Mouse (Mus musculus): ENCODE measurements around the gene Pex12. TPM values are rescaled to one million over a fixed set of nuclear protein-coding genes. Genes with fewer than 3 reads are reported as not detected.
A peak's percentile ranks its signal among the peaks of the same experiment; 100 is the strongest.

The Pex12 gene
- polyA plus RNA-seq, 1 experiment, result 5.5 TPM

DNA sequence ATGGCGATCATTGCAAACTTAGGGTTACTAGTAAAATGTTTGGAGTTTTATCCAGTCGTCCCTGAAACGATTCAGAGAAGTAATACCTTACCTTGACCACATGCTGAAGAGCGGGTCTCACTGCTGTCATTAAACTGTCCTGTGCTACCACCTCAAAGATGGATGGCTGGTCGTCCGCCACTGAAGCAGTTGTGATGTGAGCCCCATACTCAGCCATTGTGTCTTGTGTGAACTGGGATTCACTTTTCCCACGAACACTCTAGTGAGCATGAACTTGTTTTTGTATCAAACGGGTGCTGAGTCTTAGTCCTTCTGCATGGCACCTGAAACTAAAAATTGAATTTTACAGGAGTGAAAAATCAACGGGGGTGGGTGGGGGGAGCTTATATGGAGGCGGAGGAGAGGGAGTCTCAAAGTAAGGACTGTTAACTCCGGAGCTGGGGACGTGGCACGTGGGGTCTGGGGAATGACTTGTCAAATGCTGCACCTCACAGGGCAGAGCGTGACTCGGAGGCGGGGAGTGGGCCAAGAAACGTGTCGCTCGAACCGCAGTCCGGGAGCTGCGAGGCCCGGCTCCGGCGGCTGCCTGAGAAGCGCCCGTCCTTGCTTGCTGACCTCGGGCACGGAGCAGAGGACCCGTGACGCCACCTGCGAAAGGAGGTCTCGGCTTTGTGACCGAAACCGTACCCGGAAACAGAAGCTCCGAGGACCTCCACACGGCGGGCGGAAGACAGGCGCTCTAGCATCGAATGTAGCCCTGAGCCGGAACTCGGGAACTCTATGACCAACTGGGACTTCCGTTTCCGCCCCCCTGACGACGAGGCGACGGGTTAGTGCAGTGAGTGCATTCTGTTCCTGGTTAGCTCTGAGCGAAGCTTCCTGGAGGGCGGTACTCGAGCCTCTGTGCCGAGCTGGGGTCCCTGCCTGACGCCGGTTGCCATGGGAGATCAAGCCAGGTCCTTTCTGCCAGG lies 3.9 kb downstream of the Pex12 start, which contains the start of gene Ap2b1:
Ap2b1 (plus strand) TSS at position 800 of the 971 bp plus-strand sequence.
- Histone ChIP-seq H3K4me3 (ENCODE audit: extremely low read depth, insufficient read depth, insufficient read length) (peak within 1 kb of the TSS; percentile 87), H3K27me3 (ENCODE audit: control insufficient read depth, insufficient read depth, low read length) (no peaks in the 10 kb centered on the region), H3K36me3 (ENCODE audit: control insufficient read depth, insufficient read depth, low read length) (peaks cover 2% of the 10 kb centered on the region; the same call in 1 of the 2 replicates), H3K27ac (ENCODE audit: insufficient read depth, low read length) (peak within 1 kb of the TSS; percentile 94), H3K4me1 (ENCODE audit: control insufficient read depth, insufficient read depth, insufficient read length) (peaks cover 3% of the 10 kb centered on the region; the same call in 1 of the 2 replicates)
- TF ChIP-seq POLR2A (IDR thresholded peaks at IDR 0.05; ENCODE audit: low read depth, low read length) (peak; percentile 71), CTCF (IDR thresholded peaks at IDR 0.05; ENCODE audit: extremely low read depth, insufficient read depth, insufficient read length, insufficient replicate concordance) (no peak)
- 3% methylated on average over 56 of the region's 56 CpGs for WGBS
- peak; percentile 91 to 92 for DNase-seq (ENCODE audit: low read depth in 1 of 2, low spot score in 2 of 2)

DNA sequence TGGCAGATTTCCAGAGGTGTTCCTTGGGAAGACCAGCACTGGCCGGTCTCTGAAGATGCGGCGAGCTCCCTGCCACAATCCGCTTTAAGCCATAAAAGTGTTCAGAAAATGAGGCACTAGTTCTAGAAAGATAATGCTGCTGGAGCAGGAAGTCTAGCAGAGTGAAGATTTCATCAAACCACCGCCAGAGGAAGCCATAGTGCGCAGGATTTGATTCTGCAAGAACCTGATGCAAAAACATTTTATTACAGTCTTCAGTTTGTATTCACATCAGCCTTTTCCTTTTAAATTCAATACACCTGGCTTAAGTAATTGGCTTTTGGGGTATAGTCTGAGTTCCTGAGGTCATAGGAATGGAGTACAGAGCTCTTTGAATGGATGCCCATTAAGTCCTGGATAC lies 4.6 kb downstream of the Pex12 start:
- Histone ChIP-seq H3K36me3 (ENCODE audit: control insufficient read depth, insufficient read depth, low read length) (peaks cover 2% of the 10 kb centered on the region; the same call in 1 of the 2 replicates), H3K27ac (ENCODE audit: insufficient read depth, low read length) (no peak overlapping the region)
- WGBS, result 74% methylated on average over 6 of the region's 6 CpGs

DNA sequence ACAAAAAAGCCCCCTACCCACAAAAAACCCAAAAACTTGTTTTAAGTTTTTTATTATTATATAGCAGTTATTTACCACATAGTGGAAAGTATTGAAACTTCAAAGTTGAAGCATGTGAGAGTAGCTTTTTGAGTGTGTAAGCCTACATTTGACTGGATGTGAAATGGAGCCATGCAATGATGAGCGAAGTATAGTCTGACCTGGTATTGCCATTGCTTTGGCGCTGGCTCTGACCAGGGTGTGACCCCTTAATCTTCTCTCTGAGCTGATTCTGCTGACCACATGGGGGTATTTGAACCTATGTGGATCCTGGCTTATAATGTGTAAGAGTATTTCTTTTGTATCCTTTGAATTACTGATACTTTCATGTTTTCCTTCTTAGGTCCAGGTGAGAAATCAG lies 8.3 kb downstream of the Pex12 start:
- H3K36me3 ChIP-seq (ENCODE audit: control insufficient read depth, insufficient read depth, low read length), result peaks cover 2% of the 10 kb centered on the region; the same call in 1 of the 2 replicates
- no peaks in the 10 kb centered on the region for H3K27me3 ChIP-seq (ENCODE audit: control insufficient read depth, insufficient read depth, low read length)
- DNase-seq (ENCODE audit: low read depth in 1 of 2, low spot score in 2 of 2), result no peak
- H3K27ac ChIP-seq (ENCODE audit: insufficient read depth, low read length), result no peak overlapping the region
- 97% methylated on average over 2 of the region's 2 CpGs for WGBS
- TF ChIP-seq CTCF (IDR thresholded peaks at IDR 0.05; ENCODE audit: extremely low read depth, insufficient read depth, insufficient read length, insufficient replicate concordance), result no peak
- no peak for TF ChIP-seq POLR2A (IDR thresholded peaks at IDR 0.05; ENCODE audit: low read depth, low read length)
- peaks cover 9% of the 10 kb centered on the region; the same call in 1 of the 2 replicates for H3K4me1 ChIP-seq (ENCODE audit: control insufficient read depth, insufficient read depth, insufficient read length)
- H3K4me3 ChIP-seq (ENCODE audit: extremely low read depth, insufficient read depth, insufficient read length), result no peak overlapping the region

More for the DNA sequence above, 4.6 kb downstream of the Pex12 start:
- DNase-seq (ENCODE audit: low read depth in 1 of 2, low spot score in 2 of 2), result no peak
- Histone ChIP-seq H3K4me1 (ENCODE audit: control insufficient read depth, insufficient read depth, insufficient read length) (peaks cover 3% of the 10 kb centered on the region; the same call in 1 of the 2 replicates), H3K27me3 (ENCODE audit: control insufficient read depth, insufficient read depth, low read length) (no peaks in the 10 kb centered on the region), H3K4me3 (ENCODE audit: extremely low read depth, insufficient read depth, insufficient read length) (no peak overlapping the region; the same call in 1 of the 2 replicates)
- TF ChIP-seq POLR2A (IDR thresholded peaks at IDR 0.05; ENCODE audit: low read depth, low read length) (no peak), CTCF (IDR thresholded peaks at IDR 0.05; ENCODE audit: extremely low read depth, insufficient read depth, insufficient read length, insufficient replicate concordance) (no peak)

DNA sequence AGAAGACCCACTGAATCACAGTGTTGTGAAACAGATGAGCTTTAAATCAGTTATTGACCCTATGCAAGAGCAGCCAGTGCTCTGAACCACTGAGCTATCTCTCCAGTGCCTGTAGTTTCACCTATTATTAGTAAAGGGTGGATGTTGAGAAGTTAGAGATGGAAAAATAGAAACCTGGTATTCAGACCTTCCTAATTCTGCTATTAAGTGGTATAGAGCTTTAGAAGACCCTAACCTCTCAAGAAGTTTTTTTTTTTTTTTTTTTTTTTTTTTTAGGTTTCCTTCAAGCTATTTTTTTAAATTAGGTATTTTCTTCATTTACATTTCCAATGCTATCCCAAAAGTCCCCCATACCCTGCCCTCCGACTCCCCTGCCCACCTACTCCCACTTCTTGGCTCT lies 9.2 kb downstream of the Pex12 start:
- Histone ChIP-seq H3K4me1 (ENCODE audit: control insufficient read depth, insufficient read depth, insufficient read length) (peaks cover 8% of the 10 kb centered on the region; the same call in 1 of the 2 replicates), H3K36me3 (ENCODE audit: control insufficient read depth, insufficient read depth, low read length) (peaks cover 2% of the 10 kb centered on the region; the same call in 1 of the 2 replicates), H3K27me3 (ENCODE audit: control insufficient read depth, insufficient read depth, low read length) (no peaks in the 10 kb centered on the region), H3K4me3 (ENCODE audit: extremely low read depth, insufficient read depth, insufficient read length) (no peak overlapping the region), H3K27ac (ENCODE audit: insufficient read depth, low read length) (no peak overlapping the region)
- WGBS, result 94% methylated on average over 1 of the region's 1 CpGs
- no peak for DNase-seq (ENCODE audit: low read depth in 1 of 2, low spot score in 2 of 2)
- TF ChIP-seq CTCF (IDR thresholded peaks at IDR 0.05; ENCODE audit: extremely low read depth, insufficient read depth, insufficient read length, insufficient replicate concordance) (no peak), POLR2A (IDR thresholded peaks at IDR 0.05; ENCODE audit: low read depth, low read length) (no peak)

DNA sequence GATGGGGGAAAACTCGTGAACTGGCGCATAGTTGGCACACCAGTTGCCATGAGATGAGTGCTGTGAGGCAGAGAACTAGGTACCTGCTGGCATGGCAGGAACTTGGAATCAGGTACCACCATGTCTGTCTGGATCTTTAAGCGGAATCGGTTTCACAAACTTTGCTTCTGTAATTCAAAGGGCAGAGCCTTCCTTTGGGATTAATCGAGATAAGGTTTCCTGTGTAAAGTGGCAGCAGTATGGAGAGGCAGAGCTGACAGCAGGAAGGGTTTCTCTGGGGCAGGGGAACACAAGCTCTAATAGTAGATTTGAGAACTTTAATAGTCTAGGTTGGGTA lies 10.2 kb downstream of the Pex12 start:
- no peak for DNase-seq (ENCODE audit: low read depth in 1 of 2, low spot score in 2 of 2)
- H3K27ac ChIP-seq (ENCODE audit: insufficient read depth, low read length), result no peak overlapping the region
- WGBS, result under 1% methylated on average over 5 of the region's 5 CpGs
- H3K4me3 ChIP-seq (ENCODE audit: extremely low read depth, insufficient read depth, insufficient read length), result peak overlapping the region; percentile 69
- peaks cover 6% of the 10 kb centered on the region; the same call in 1 of the 2 replicates for H3K4me1 ChIP-seq (ENCODE audit: control insufficient read depth, insufficient read depth, insufficient read length)
- TF ChIP-seq POLR2A (IDR thresholded peaks at IDR 0.05; ENCODE audit: low read depth, low read length), result no peak
- no peak for TF ChIP-seq CTCF (IDR thresholded peaks at IDR 0.05; ENCODE audit: extremely low read depth, insufficient read depth, insufficient read length, insufficient replicate concordance)
- no peaks in the 10 kb centered on the region for H3K36me3 ChIP-seq (ENCODE audit: control insufficient read depth, insufficient read depth, low read length)
- H3K27me3 ChIP-seq (ENCODE audit: control insufficient read depth, insufficient read depth, low read length), result no peaks in the 10 kb centered on the region

DNA sequence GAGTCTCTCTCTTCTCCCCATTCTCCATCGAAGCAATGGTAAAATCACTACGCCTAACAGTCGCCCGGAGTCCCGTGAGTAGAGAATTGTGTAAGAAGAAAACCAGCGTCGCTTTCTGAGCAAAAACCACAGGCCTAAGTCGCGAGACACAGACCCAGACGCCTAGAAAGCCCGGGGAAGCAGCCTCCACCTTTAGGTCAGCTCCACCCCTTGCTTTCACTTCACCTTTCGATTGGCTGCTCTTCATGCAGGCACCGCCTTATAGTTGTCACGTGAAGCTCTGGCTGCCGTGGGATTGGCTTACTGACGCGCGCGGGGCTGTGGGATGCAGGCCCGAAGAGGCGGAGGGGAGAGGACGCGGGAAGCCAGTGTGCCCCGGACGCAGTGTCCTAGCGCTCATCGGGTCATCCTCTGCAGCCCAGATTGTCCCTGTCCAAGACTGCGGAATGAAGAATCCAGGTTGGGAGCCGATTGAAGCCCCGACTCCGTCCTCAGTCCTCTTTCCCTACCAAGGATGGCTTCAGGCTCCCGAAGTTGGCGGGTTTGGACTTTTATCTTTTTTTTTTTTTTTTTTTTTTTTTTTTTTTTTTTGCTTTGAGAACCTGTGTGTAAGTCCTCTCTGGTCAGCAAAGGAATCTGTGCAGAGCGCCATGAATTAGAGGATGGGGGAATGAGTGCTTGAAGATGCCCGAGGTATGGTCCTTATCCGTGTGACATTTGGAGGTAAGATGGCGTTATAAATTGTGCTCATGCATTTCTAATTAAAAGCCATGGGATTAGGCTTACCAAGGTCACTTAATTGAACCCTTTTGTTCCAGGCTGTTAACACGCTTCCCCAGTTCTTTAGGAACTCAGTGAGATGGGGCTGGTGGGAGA lies 10.8 kb downstream of the Pex12 start:
- Histone ChIP-seq H3K36me3 (ENCODE audit: control insufficient read depth, insufficient read depth, low read length) (no peaks in the 10 kb centered on the region), H3K27ac (ENCODE audit: insufficient read depth, low read length) (peak overlapping the region; percentile 66), H3K4me3 (ENCODE audit: extremely low read depth, insufficient read depth, insufficient read length) (peak overlapping the region; percentile 69), H3K4me1 (ENCODE audit: control insufficient read depth, insufficient read depth, insufficient read length) (peaks cover 6% of the 10 kb centered on the region; the same call in 1 of the 2 replicates), H3K27me3 (ENCODE audit: control insufficient read depth, insufficient read depth, low read length) (no peaks in the 10 kb centered on the region)
- TF ChIP-seq POLR2A (IDR thresholded peaks at IDR 0.05; ENCODE audit: low read depth, low read length), result peak; percentile 69
- TF ChIP-seq CTCF (IDR thresholded peaks at IDR 0.05; ENCODE audit: extremely low read depth, insufficient read depth, insufficient read length, insufficient replicate concordance), result no peak
- DNase-seq (ENCODE audit: low read depth in 1 of 2, low spot score in 2 of 2), result peak; percentile 91 to 93
- under 1% methylated on average over 38 of the region's 38 CpGs for WGBS

Data from spleen, adult 2 months (tissue).